Mouse (Mus musculus) olfactory bulb, adult 2 months (tissue): ENCODE measurements around the gene Tusc2. TPM values are rescaled to one million over a fixed set of nuclear protein-coding genes. Genes with fewer than 3 reads are reported as not detected.

Source experiments
- H3K27ac ChIP-seq: fragments of 200-500 bp; 2 replicates; pipeline ENCODE4 v1.5.1; 2012; ENCODE audit warnings: low read depth, low read length; ENCODE audit not compliant: insufficient read depth
- H3K4me1 ChIP-seq: fragments of 200-500 bp; 2 replicates; pipeline ENCODE4 v1.6.1; 2012; ENCODE audit warnings: low read length; ENCODE audit not compliant: control insufficient read depth, insufficient read depth
- H3K4me3 ChIP-seq: fragments of 200-500 bp; 2 replicates; pipeline ENCODE4 v1.5.1; 2012; ENCODE audit warnings: mild to moderate bottlenecking, low read depth, low read length, moderate library complexity; ENCODE audit not compliant: insufficient read depth
- CTCF ChIP-seq: fragments of 200-500 bp; IDR thresholded peaks from 2 replicates; pipeline ENCODE4 v1.5.1; 2012; ENCODE audit warnings: low read depth, mild to moderate bottlenecking, low read length, moderate library complexity; ENCODE audit not compliant: insufficient read depth
- POLR2A ChIP-seq: fragments of 200-500 bp; IDR thresholded peaks from 2 replicates; pipeline ENCODE4 v1.6.1; 2012; ENCODE audit warnings: mild to moderate bottlenecking, low read depth, low read length, moderate library complexity; ENCODE audit not compliant: insufficient read depth
- WGBS: fragments of 180-500 bp; shearing (Covaris S2); methylation state at CpG from one replicate; pipeline ENCODE4 v1.1.7; 2018; 5-methylcytosine and 5-hydroxymethylcytosine counted together
- polyA plus RNA-seq: library from polyadenylated mRNA; stranded (reverse); fragments of >200 nt; gene quantifications from 2 replicates; pipeline ENCODE4 v1.2.4, GENCODE M21; 2012; ENCODE audit warnings: low replicate concordance; ENCODE audit not compliant: missing spikeins, insufficient read depth, insufficient read length

Gene Tusc2
- polyA plus RNA-seq, 1 experiment = not detected

- Histone ChIP-seq H3K4me1 (peaks cover 15% of the 10 kb centered on the region), H3K4me3 (no peak within 1 kb of the TSS), H3K27ac (no peak within 1 kb of the TSS)
- 45% methylated on average over 12 of the region's 12 CpGs for WGBS
- TF ChIP-seq POLR2A (no peak), CTCF (no peak)
Measured at GRCm38 (mm10) chr9:107608741-107609432, 45.8 kb downstream of the Tusc2 start, which contains the start of gene Sema3b. Gene Sema3b (minus strand): TSS chr9:107609229.

DNA sequence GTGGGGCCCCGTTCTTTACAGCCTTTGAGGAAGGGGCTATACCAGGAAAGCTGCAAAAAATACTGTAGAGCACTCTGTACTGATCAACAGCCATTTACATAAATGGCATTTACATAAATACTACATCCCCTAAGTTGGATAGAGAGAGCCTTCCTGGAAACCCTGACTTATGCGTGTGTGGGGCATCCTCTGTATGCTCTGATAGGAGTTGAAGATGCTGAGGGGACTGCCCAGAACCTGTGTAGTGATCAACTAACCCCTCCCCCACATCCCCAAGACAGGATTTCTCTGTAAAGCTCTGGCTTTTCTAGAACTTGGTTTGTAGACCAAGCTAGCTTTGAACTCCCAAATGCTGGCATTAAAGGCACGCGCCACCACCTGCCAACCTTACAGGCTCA, 46.4 kb downstream of the Tusc2 start:
- 73% methylated on average over 4 of the region's 4 CpGs for WGBS
- peaks cover 15% of the 10 kb centered on the region for H3K4me1 ChIP-seq
- no peak overlapping the region for H3K27ac ChIP-seq
- TF ChIP-seq POLR2A (no peak), CTCF (no peak)
- no peak overlapping the region for H3K4me3 ChIP-seq

DNA sequence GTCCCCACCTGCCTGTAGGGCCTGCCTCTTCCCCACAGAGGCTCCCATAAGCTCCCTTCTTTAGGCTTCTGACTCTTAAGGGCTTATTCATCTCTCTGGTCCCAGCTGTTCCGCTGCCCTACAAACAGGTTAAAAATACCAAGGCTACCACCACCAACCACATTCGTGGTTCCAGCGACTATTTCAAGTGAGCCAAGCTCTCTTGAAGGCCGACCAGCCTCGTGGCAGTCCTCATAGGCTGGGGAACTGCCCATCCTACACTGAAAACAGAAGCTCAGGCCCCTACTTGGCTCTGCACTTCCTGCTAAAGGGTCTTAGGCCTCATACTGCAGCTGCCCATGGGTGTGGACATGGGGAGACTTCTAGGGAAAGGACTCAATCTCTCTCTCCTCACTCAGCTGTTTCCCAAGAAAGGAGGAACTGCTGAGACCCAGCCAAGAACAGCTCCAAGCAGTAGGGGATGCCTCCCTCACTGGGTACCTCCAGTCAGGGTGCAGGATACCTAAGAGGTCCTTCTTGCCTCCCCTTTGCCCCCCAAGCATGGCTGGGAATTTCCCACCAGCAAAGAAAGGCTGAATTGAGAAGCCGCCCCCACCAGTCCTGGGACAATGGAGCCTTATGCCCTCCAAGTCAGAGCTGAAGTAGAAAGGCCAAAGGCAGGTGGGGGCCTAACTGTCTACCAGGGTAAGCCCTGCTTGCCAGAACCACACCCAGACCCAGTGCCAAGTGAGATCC, 48.6 kb downstream of the Tusc2 start:
- TF ChIP-seq CTCF (no peak), POLR2A (no peak)
- WGBS = 46% methylated on average over 6 of the region's 6 CpGs
- Histone ChIP-seq H3K27ac (peak overlapping the region; percentile 97), H3K4me1 (peaks cover 15% of the 10 kb centered on the region), H3K4me3 (peak overlapping the region; percentile 48)

- H3K27ac ChIP-seq = peak overlapping the region; percentile 97
- peak overlapping the region; percentile 48 for H3K4me3 ChIP-seq
- TF ChIP-seq CTCF (peak; percentile 97), POLR2A (peak; percentile 76)
- peaks cover 15% of the 10 kb centered on the region for H3K4me1 ChIP-seq
- under 1% methylated on average over 48 of the region's 48 CpGs for WGBS
Measured at GRCm38 (mm10) chr9:107612191-107612944, 49.3 kb downstream of the Tusc2 start.

- Histone ChIP-seq H3K4me1 (peaks cover 15% of the 10 kb centered on the region), H3K27ac (peak overlapping the region; percentile 76), H3K4me3 (peak overlapping the region; percentile 38)
- WGBS = 5% methylated on average over 12 of the region's 12 CpGs
- no peak; the same call in 1 of the 2 replicates for TF ChIP-seq CTCF
Measured at GRCm38 (mm10) chr9:107612945-107613569, 50.0 kb downstream of the Tusc2 start.

- TF ChIP-seq CTCF (no peak), POLR2A (no peak)
- H3K27ac ChIP-seq = no peak overlapping the region
- 76% methylated on average over 4 of the region's 4 CpGs for WGBS
- H3K4me1 ChIP-seq = peaks cover 26% of the 10 kb centered on the region
- no peak overlapping the region for H3K4me3 ChIP-seq
Measured at GRCm38 (mm10) chr9:107615035-107615434, 52.0 kb downstream of the Tusc2 start.

Other genes with a start within 250 kb of the Tusc2 start
- not detected in 2 replicates for gene Hemk1, start 224.9 kb upstream of the Tusc2 start, polyA plus RNA-seq
- gene 6430571L13Rik, start 222.7 kb upstream of the Tusc2 start, polyA plus RNA-seq = not detected in 2 replicates
- not detected in 2 replicates for gene Cacna2d2, start 163.6 kb upstream of the Tusc2 start, polyA plus RNA-seq
- not detected in 2 replicates for gene Tmem115, start 29.3 kb upstream of the Tusc2 start, polyA plus RNA-seq
- not detected in 2 replicates for gene Cyb561d2, start 21.1 kb upstream of the Tusc2 start, polyA plus RNA-seq
- not detected in 2 replicates for gene Nprl2, start 21.0 kb upstream of the Tusc2 start, polyA plus RNA-seq
- not detected in 2 replicates for gene Zmynd10, start 16.0 kb upstream of the Tusc2 start, polyA plus RNA-seq
- not detected in 2 replicates for gene Rassf1, start 11.7 kb upstream of the Tusc2 start, polyA plus RNA-seq
- gene Hyal2, start 4.7 kb downstream of the Tusc2 start, polyA plus RNA-seq = not detected in 2 replicates
- not detected in 2 replicates for gene Hyal1, start 13.7 kb downstream of the Tusc2 start, polyA plus RNA-seq
- not detected in 2 replicates for gene Naa80, start 15.6 kb downstream of the Tusc2 start, polyA plus RNA-seq
- gene Hyal3, start 17.6 kb downstream of the Tusc2 start, polyA plus RNA-seq = not detected in 2 replicates
- not detected in 2 replicates for gene Ifrd2, start 24.4 kb downstream of the Tusc2 start, polyA plus RNA-seq
- not detected in 2 replicates for gene Sema3b, start 46.0 kb downstream of the Tusc2 start, polyA plus RNA-seq
- gene Gnai2, start 72.1 kb downstream of the Tusc2 start, polyA plus RNA-seq = 1,429 TPM in 1 of 2 replicates, not detected in the other
- not detected in 2 replicates for gene Slc38a3, start 106.3 kb downstream of the Tusc2 start, polyA plus RNA-seq
- gene Gnat1, start 116.5 kb downstream of the Tusc2 start, polyA plus RNA-seq = not detected in 2 replicates
- gene Sema3f, start 147.2 kb downstream of the Tusc2 start, polyA plus RNA-seq = not detected in 2 replicates
- 401 and 773 TPM in 2 replicates for gene Rbm5, start 207.7 kb downstream of the Tusc2 start, polyA plus RNA-seq